Mouse (Mus musculus): ENCODE results near the gene Hrasls5.

GRCm38 (mm10) chr19:7617085-7617484 lies 4.7 kb downstream of the Hrasls5 start:
- TF ChIP-seq CTCF (IDR thresholded peaks at IDR 0.05; ENCODE audit: low read depth, low read length) (no peak), POLR2A (IDR thresholded peaks at IDR 0.05; ENCODE audit: borderline replicate concordance, low read depth, low read length) (no peak)

Data from bone marrow macrophage, adult 2 months (primary cell).